Mouse (Mus musculus) spleen, postnatal 36 days (tissue): Measurements from ENCODE around the gene Snrpd3.
A peak's percentile ranks its signal among the peaks of the same experiment; 100 is the strongest.
"Not testable (repeated sequence)": the region's sequence is repeated elsewhere in the genome, so short reads cannot be mapped to it uniquely, and the experiment has no call there.

Source experiments
- DNase-seq, 2 experiments: peaks; one replicate each; pipeline ENCODE4 v3.0.0; 2022; ENCODE audit warnings: low spot score in 2 of 2, mixed read lengths in 1 of 2

Gene Snrpd3

GRCm38 (mm10) chr10:75566765-75567164 is 49.4 kb downstream of the Snrpd3 start:
- DNase-seq: not testable (repeated sequence)

- DNase-seq: no peak
Measured at GRCm38 (mm10) chr10:75568029-75568428, 50.7 kb downstream of the Snrpd3 start.

GRCm38 (mm10) chr10:75568441-75568840 is 51.1 kb downstream of the Snrpd3 start:
- DNase-seq: no peak

- no peak for DNase-seq
Measured at GRCm38 (mm10) chr10:75568851-75569250, 51.5 kb downstream of the Snrpd3 start.

- no peak for DNase-seq
Measured at GRCm38 (mm10) chr10:75570981-75571657, 53.8 kb downstream of the Snrpd3 start.

- no peak for DNase-seq
Measured at GRCm38 (mm10) chr10:75571937-75572336, 54.6 kb downstream of the Snrpd3 start.

- DNase-seq: no peak
Measured at GRCm38 (mm10) chr10:75573181-75573580, 55.8 kb downstream of the Snrpd3 start.

- DNase-seq: no peak
Measured at GRCm38 (mm10) chr10:75573965-75574364, 56.6 kb downstream of the Snrpd3 start.

- no peak for DNase-seq
Measured at GRCm38 (mm10) chr10:75579129-75579528, 61.8 kb downstream of the Snrpd3 start.

GRCm38 (mm10) chr10:75585876-75586552 is 68.7 kb downstream of the Snrpd3 start:
- peak; percentile 80 to 87 for DNase-seq

- DNase-seq: no peak
Measured at GRCm38 (mm10) chr10:75586553-75586879, 69.2 kb downstream of the Snrpd3 start.
